Mouse (Mus musculus) brain, embryonic 14.5 days (tissue): ENCODE data around the gene Lmnb2.

Source experiments
- CTCF ChIP-seq: fragments of 200-500 bp; IDR thresholded peaks from 2 replicates; pipeline ENCODE4 v1.5.1; 2012; ENCODE audit warnings: inconsistent platforms, mild to moderate bottlenecking, moderate library complexity, borderline replicate concordance; ENCODE audit not compliant: insufficient read depth, insufficient read length; ENCODE audit errors: extremely low read depth
- POLR2A ChIP-seq: fragments of 200-500 bp; IDR thresholded peaks from 2 replicates; pipeline ENCODE4 v1.6.1; 2012; ENCODE audit warnings: mild to moderate bottlenecking, inconsistent platforms, borderline replicate concordance; ENCODE audit not compliant: poor library complexity, insufficient read depth, insufficient read length, severe bottlenecking; ENCODE audit errors: extremely low read depth

GRCm38 (mm10) chr10:80876594-80876993 is 41.5 kb downstream of the Lmnb2 start:
- no peak for TF ChIP-seq CTCF
- no peak for TF ChIP-seq POLR2A
